Mouse (Mus musculus): ENCODE results near the gene Ncoa3.

Gene Ncoa3

GRCm38 (mm10) chr2:165970767-165971166, 21.7 kb upstream of the Ncoa3 start:
- no peak for DNase-seq (ENCODE audit: low spot score)

- DNase-seq (ENCODE audit: low spot score), result no peak
These were observed 18.1 kb upstream of the Ncoa3 start for GRCm38 (mm10) chr2:165974383-165974782.

- no peak for DNase-seq (ENCODE audit: low spot score)
These were observed 16.2 kb upstream of the Ncoa3 start for GRCm38 (mm10) chr2:165976186-165976585.

- DNase-seq (ENCODE audit: low spot score), result no peak
These were observed 15.6 kb upstream of the Ncoa3 start for GRCm38 (mm10) chr2:165976874-165977273.

- DNase-seq (ENCODE audit: low spot score), result no peak
These were observed 14.3 kb upstream of the Ncoa3 start for GRCm38 (mm10) chr2:165978119-165978518.

- DNase-seq (ENCODE audit: low spot score), result no peak
These were observed 11.0 kb upstream of the Ncoa3 start for GRCm38 (mm10) chr2:165981248-165981977.

- peak; percentile 43 for DNase-seq (ENCODE audit: low spot score)
These were observed 9.7 kb upstream of the Ncoa3 start for GRCm38 (mm10) chr2:165982512-165983389.

GRCm38 (mm10) chr2:165984318-165984717, 8.1 kb upstream of the Ncoa3 start:
- DNase-seq (ENCODE audit: low spot score), result no peak

GRCm38 (mm10) chr2:165984891-165985290, 7.5 kb upstream of the Ncoa3 start:
- DNase-seq (ENCODE audit: low spot score), result no peak

GRCm38 (mm10) chr2:165985581-165985980, 6.9 kb upstream of the Ncoa3 start:
- DNase-seq (ENCODE audit: low spot score), result no peak

GRCm38 (mm10) chr2:165986921-165987453, 5.4 kb upstream of the Ncoa3 start:
- DNase-seq (ENCODE audit: low spot score), result peak; percentile 59

- no peak for DNase-seq (ENCODE audit: low spot score)
These were observed 901 bp downstream of the Ncoa3 start for GRCm38 (mm10) chr2:165993173-165993900.

- no peak for DNase-seq (ENCODE audit: low spot score)
These were observed 1.9 kb downstream of the Ncoa3 start for GRCm38 (mm10) chr2:165994341-165994740.

GRCm38 (mm10) chr2:165995711-165996110, 3.3 kb downstream of the Ncoa3 start:
- no peak for DNase-seq (ENCODE audit: low spot score)

GRCm38 (mm10) chr2:165996130-165996529, 3.7 kb downstream of the Ncoa3 start:
- DNase-seq (ENCODE audit: low spot score), result no peak

- DNase-seq (ENCODE audit: low spot score), result no peak
These were observed 5.0 kb downstream of the Ncoa3 start for GRCm38 (mm10) chr2:165997256-165997967.

- DNase-seq (ENCODE audit: low spot score), result no peak
These were observed 6.5 kb downstream of the Ncoa3 start for GRCm38 (mm10) chr2:165998969-165999368.

- no peak for DNase-seq (ENCODE audit: low spot score)
These were observed 7.4 kb downstream of the Ncoa3 start for GRCm38 (mm10) chr2:165999790-166000189.

GRCm38 (mm10) chr2:166000242-166000641, 7.8 kb downstream of the Ncoa3 start:
- DNase-seq (ENCODE audit: low spot score), result no peak

GRCm38 (mm10) chr2:166000769-166001168, 8.3 kb downstream of the Ncoa3 start:
- no peak for DNase-seq (ENCODE audit: low spot score)

GRCm38 (mm10) chr2:166001362-166001761, 8.9 kb downstream of the Ncoa3 start:
- DNase-seq (ENCODE audit: low spot score), result no peak

- no peak for DNase-seq (ENCODE audit: low spot score)
These were observed 9.3 kb downstream of the Ncoa3 start for GRCm38 (mm10) chr2:166001768-166002167.
